Mouse (Mus musculus) gastrocnemius, adult 8-10 months (tissue): ENCODE results near the gene Med12l. TPM values are rescaled to one million over a fixed set of nuclear protein-coding genes. Genes with fewer than 3 reads are reported as not detected.
"Not testable (repeated sequence)": the region's sequence is repeated elsewhere in the genome, so short reads cannot be mapped to it uniquely, and the experiment has no call there.

Experiments
- DNase-seq, 2 experiments: peaks; one replicate each; pipeline ENCODE4 v3.0.0; 2022; ENCODE audit warnings: low spot score in 2 of 2
- total RNA-seq, 4 experiments: library from RNA; stranded (reverse); gene quantifications; 2 replicates each; pipeline ENCODE4 v1.2.4; 2022

Med12l gene
- total RNA-seq, 4 experiments from 2014 or later: 0.29 to 0.64 (median 0.34) TPM

DNA sequence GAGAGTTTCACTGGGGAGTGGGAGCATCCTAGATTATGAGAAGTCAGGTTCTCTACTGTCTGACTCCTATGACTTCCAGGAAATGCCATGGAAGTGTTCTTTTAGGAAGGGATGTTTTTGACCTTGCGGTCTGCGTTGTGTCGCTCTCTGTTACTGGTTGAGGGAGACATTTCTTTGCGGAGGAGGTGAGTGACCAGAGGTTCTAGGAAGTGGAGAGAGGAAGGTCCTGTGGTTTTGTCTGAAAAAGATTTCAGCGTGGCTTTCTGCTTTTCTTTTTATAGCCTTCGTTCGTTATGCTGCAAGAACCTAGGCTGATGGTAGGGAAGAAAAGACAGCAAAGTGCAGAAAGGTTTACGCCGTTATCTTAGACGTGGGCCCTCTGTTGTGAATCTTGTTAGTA lies 92.9 kb downstream of the Med12l start:
- no peak for DNase-seq

GRCm38 (mm10) chr3:59101218-59101986 lies 95.8 kb downstream of the Med12l start, which contains the start of gene Gpr171:
Gene Gpr171 (minus strand): TSS chr3:59101821.
- no peak for DNase-seq

- no peak for DNase-seq
These were observed 96.5 kb downstream of the Med12l start for GRCm38 (mm10) chr3:59102146-59102545.

DNA sequence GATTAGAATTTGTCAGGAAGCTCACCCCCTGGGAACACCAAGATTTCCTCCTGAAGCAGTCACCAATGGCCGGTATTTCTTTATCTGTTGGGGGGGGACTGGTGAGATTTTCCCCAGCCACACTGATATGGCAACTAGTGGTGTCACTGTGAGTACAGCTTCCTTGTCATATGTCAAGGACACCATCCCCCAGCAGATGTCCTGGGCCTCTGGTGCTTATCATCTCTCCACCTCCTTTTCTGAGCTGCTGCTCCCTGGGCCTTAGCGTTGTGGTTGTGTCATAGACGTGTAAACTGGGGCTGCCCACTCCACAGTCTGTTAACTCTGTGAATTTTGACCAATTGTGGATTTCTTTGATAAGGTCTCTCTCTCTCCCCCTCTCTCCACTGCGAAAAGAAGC lies 98.8 kb downstream of the Med12l start:
- DNase-seq: no peak

DNA sequence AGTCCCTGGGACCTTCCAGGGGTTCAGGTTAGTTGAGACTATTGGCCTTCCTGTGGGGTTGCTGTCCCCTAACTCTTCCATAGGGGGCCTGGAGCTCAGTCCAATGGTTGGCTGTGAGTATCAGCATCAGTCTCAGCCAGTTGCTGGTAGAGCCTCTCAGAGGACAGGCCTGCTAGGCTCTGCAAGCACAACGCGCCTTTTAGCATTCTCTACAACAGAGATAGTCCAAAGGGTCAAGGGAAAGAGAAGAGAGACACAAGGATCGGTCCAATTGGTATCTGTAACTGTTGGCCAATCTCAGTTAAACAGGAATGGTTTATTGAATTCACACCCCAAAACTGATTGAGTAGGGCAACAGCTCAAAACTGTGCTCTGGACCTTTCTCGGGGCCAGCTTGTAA lies 101.8 kb downstream of the Med12l start:
- no peak for DNase-seq

DNA sequence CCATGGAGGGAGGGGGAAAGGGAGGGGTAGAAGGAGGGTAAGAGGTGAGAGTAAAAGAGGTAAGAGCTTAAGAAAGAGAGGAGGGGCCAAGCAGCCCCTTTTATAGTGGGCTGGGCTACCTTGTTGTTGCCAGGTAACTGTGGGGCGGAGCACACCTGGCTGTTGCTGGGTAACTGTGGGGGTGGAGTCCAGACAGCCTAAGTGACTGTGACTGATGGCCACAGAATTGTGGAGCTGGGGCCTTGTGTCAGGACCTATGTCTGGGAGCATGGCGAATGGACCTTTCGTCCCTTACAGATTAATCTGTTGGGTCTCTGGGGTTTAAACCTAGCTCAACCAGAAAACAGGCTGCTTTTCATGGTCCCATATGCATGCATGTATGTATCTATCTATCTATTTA lies 104.2 kb downstream of the Med12l start:
- not testable (repeated sequence) for DNase-seq

DNA sequence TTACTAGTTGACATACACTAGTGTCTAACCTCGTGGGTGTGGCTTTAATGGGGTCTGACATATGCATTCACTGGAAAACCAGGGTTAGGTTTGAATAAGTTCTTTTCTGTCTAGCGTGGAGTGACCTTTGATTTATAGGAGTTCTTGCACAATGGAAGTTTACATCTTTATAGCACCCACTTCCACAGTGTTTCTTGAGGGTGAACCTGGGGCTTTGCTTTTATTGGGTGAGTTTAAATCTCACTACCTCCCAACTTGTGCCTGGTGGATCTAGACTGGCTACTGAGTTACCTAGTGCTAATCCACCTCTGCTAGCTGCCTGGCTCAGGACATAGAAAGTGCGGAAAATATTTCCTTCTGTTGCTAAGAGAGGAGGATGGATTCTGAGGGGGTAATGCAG lies 106.3 kb downstream of the Med12l start:
- DNase-seq: no peak

GRCm38 (mm10) chr3:59113291-59113690 lies 107.7 kb downstream of the Med12l start:
- not testable (repeated sequence) for DNase-seq

- DNase-seq: no peak
These were observed 108.4 kb downstream of the Med12l start for GRCm38 (mm10) chr3:59113973-59114517.

DNA sequence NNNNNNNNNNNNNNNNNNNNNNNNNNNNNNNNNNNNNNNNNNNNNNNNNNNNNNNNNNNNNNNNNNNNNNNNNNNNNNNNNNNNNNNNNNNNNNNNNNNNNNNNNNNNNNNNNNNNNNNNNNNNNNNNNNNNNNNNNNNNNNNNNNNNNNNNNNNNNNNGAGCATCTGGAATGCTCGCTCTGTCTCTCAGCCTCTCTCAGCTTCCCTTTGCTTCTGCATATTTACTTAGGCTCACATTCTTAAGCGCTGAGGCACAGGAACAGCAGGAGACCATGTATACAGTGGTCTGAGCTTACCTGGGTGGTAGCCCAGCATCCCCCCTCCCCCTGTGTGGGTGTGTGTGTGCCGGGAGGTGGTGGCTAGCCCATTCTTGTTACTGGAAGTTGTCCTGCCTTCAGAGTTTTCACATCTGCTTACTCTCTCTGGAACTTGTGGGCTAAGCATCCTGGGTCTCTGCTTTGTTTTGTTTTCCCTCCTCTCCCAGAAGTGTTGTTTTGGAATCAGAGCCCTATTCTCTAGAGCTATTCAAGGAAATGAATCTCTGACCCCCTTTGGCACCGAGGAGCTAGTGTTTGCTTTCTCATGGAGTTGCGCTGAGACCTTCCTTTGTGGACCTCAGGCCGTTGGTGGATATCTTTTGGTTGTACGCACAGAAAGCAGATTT lies 115.6 kb downstream of the Med12l start:
- no peak for DNase-seq

DNA sequence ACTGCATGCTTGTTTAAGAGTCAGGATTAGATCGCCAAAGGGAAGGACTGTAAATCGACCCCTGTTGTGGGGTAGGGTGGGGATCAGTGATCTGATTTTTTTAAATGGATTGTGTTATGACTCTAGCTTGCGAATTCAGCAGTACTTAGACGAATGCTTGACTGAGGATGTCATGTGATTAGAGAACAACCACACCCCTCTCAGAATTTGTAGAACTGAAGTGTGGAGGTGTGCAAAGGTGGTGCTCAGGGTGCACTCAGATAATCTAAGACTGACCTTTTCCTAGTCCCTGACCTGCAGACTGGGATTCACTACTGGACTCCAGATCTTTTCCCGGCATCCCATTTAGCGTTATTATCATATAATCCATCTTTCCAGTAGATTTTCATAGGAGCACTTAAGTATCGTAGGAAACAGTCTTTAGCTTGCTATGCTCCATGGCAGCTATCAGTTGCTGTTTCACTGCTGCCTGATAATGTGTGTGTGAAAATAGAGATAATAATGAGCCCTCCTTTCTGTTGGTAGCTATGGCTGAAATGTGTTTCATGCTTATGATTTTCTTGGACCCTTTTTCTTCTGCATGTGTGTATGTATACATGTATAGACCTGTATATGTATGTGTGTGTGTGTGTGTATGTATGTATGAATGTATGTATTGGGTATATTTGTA lies 116.3 kb downstream of the Med12l start:
- no peak for DNase-seq

- no peak for DNase-seq
These were observed 119.4 kb downstream of the Med12l start for GRCm38 (mm10) chr3:59125022-59125421.

- no peak for DNase-seq
These were observed 120.3 kb downstream of the Med12l start for GRCm38 (mm10) chr3:59125783-59126555.

GRCm38 (mm10) chr3:59128681-59129080 lies 123.1 kb downstream of the Med12l start:
- no peak for DNase-seq

DNA sequence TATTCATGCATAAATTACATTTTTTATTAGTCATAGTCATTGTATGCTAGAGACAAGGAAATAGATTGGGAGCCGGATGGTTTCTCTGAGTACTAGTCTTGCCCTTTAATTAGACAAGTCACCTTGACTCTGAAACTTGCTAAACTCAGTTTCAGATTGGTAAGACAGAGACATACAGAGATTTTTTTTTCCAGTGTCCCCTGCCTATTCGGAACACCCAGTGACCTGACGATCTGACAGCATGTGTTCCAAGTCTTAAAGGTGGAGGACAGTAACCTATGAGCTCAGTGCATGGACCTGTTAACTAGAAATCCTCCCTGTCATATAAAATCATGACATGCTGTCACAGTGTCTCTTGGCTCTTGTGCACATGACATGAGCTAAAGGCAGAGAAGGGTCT lies 123.9 kb downstream of the Med12l start:
- DNase-seq: no peak

- DNase-seq: peak; percentile 13 to 17
These were observed 124.8 kb downstream of the Med12l start for GRCm38 (mm10) chr3:59130431-59130830.

DNA sequence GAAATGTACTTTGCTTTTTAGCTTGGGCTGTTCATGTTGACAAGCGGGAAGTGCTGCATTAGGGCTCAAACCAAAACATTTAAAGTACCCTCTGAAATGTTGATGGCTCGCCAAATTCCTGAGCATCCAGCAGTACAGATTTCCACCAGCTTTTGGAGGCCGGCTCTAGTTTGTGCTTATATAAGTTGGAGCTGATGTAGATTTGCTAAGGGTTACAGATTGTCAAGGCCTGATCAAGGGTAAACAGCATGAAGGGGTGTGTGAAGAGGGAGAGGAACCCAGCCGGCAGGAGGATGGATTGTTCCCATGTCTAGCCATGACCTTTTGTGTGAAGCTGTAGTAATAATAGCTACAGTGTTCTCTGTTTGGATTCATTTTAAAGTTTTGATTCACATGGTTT lies 125.5 kb downstream of the Med12l start:
- DNase-seq: no peak

DNA sequence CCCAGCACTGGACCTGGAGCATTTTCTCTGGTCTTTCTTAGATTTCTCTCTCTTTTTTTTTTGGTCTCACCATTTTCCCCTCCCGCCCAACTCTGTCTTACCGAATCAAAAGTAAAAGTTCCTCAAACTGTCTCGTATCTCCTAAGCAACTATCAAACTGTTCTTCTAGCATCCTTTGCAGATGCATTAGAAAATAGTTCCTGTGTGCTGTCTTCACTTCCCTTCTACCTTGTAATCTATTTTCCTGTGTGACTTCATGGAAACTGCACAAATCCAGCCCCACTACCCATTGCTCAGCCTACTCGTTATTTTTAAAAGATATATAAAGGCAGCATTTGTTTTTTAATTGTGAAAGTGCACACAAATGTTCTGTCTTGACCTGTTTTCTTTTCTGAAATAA lies 126.3 kb downstream of the Med12l start:
- no peak for DNase-seq

- DNase-seq: no peak
These were observed 127.6 kb downstream of the Med12l start for GRCm38 (mm10) chr3:59133189-59133588.

- no peak for DNase-seq
These were observed 130.5 kb downstream of the Med12l start for GRCm38 (mm10) chr3:59135911-59136653.
